ENCODE assay signal across 8 mouse cellular contexts in the genomic region with DNA sequence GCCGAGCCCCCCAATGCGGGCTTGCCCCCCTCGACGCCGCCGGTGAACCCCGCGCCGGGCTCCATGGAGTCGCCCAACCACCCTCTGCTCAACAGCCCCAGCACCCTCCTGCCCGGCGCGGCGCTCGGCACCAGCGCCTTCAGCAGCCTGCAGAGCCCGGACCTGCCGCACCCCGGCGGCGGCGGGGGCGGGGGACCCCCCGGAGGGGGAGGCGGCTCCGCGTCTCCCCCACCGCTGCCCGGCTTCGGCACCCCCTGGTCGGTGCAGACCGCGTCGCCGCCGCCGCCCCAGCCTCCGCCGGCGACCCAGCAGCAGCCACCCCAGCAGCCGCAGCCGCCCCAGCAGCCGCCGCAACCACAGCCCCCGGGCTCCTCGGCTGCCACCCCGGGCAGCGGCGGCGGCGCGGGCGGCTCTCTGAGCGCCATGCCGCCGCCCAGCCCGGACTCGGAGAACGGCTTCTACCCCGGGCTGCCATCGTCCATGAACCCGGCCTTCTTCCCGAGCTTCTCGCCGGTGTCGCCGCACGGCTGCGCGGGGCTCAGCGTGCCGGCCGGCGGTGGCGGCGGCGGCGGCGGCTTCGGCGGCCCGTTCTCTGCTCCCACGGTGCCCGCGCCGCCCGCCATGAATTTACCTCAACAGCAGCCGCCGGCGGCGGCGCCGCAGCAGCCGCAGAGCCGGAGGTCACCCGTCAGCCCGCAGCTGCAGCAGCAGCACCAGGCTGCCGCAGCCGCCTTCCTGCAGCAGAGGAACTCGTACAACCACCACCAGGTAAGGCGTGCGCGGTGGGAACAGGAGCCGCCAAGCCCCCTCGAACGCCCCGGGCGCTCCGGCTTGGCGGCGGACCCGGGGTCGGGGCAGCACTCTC. TPM values are rescaled to one million over a fixed set of nuclear protein-coding genes. Genes with fewer than 3 reads are reported as not detected.
DNase-seq lines count a peak whose midpoint lies in the region; ATAC-seq and TF ChIP-seq lines count a peak whose summit lies in the region.

No protein-coding gene starts in this region.

- peak overlapping the region; percentile 57 for H3K4me3 ChIP-seq in C2C12 (ENCODE audit: insufficient read depth, poor library complexity, severe bottlenecking)
- H3K4me3 ChIP-seq in embryonic facial prominence, embryonic 11.5 days (ENCODE audit: low read depth, low read length), result peak overlapping the region; percentile 78
- peak overlapping the region; percentile 87 for H3K4me3 ChIP-seq in heart, embryonic 13.5 days
- peak overlapping the region; percentile 68 for H3K4me3 ChIP-seq in liver, embryonic 16.5 days (ENCODE audit: low read depth, low read length)

- TF ChIP-seq CTCF in C2C12 (IDR thresholded peaks at IDR 0.05; ENCODE audit: control insufficient read depth, insufficient read depth, insufficient read length), result no peak

- H3ac ChIP-seq in C2C12 (ENCODE audit: control insufficient read depth, insufficient read length, low read depth), result peak overlapping the region; percentile 88

- no peaks in the 10 kb centered on the region for H3K27me3 ChIP-seq in C2C12 (ENCODE audit: control insufficient read depth, insufficient read depth, insufficient read length)
- H3K27me3 ChIP-seq in embryonic facial prominence, embryonic 11.5 days (ENCODE audit: control insufficient read depth, insufficient read depth, low read length), result peaks cover 2% of the 10 kb centered on the region; the same call in 1 of the 2 replicates
- no peaks in the 10 kb centered on the region for H3K27me3 ChIP-seq in heart, embryonic 13.5 days (replicated peaks)
- H3K27me3 ChIP-seq in liver, embryonic 16.5 days (ENCODE audit: control insufficient read depth, insufficient read depth, low read depth, low read length), result peaks cover 42% of the 10 kb centered on the region

- peak overlapping the region; percentile 75 for H3K27ac ChIP-seq in embryonic facial prominence, embryonic 11.5 days (replicated peaks; ENCODE audit: low read depth, low read length)
- H3K27ac ChIP-seq in heart, embryonic 13.5 days (replicated peaks), result peak overlapping the region; percentile 99
- peak overlapping the region; percentile 94 for H3K27ac ChIP-seq in liver, embryonic 16.5 days (ENCODE audit: low read length)

- no peaks in the 10 kb centered on the region for H3K79me3 ChIP-seq in C2C12 (ENCODE audit: low read depth)

- peak; percentile 49 to 59 for DNase-seq in adrenal gland, adult 18-20 months (ENCODE audit: low spot score in 2 of 2)
- DNase-seq in embryonic facial prominence, embryonic 11.5 days (ENCODE audit: low spot score), result peak; percentile 43
- DNase-seq in kidney, postnatal 10 days, result peak; percentile 68
- DNase-seq in thymus, adult 18-20 months, result peak; percentile 28 to 35

- no peaks in the 10 kb centered on the region for H3K9me3 ChIP-seq in embryonic facial prominence, embryonic 11.5 days (replicated peaks; ENCODE audit: control insufficient read depth, low read length)
- H3K9me3 ChIP-seq in heart, embryonic 13.5 days, result no peaks in the 10 kb centered on the region
- no peaks in the 10 kb centered on the region for H3K9me3 ChIP-seq in liver, embryonic 16.5 days (replicated peaks; ENCODE audit: control insufficient read depth, low read length)

- H3K4me1 ChIP-seq in embryonic facial prominence, embryonic 11.5 days (ENCODE audit: control insufficient read depth, insufficient read depth, low read length), result no peaks in the 10 kb centered on the region
- peaks cover 19% of the 10 kb centered on the region for H3K4me1 ChIP-seq in heart, embryonic 13.5 days
- no peaks in the 10 kb centered on the region; the same call in 1 of the 2 replicates for H3K4me1 ChIP-seq in liver, embryonic 16.5 days (ENCODE audit: control insufficient read depth, low read depth, low read length)

- H3K36me3 ChIP-seq in C2C12 (ENCODE audit: control insufficient read depth, insufficient read depth), result no peaks in the 10 kb centered on the region
- H3K36me3 ChIP-seq in embryonic facial prominence, embryonic 11.5 days (replicated peaks; ENCODE audit: control insufficient read depth, insufficient read depth, low read depth, low read length), result no peaks in the 10 kb centered on the region
- peaks cover 2% of the 10 kb centered on the region; the same call in 1 of the 2 replicates for H3K36me3 ChIP-seq in heart, embryonic 13.5 days
- H3K36me3 ChIP-seq in liver, embryonic 16.5 days (ENCODE audit: control insufficient read depth, insufficient read depth), result no peaks in the 10 kb centered on the region

- H3K9ac ChIP-seq in embryonic facial prominence, embryonic 11.5 days (replicated peaks; ENCODE audit: low read length), result peak overlapping the region; percentile 79
- peak overlapping the region; percentile 98 for H3K9ac ChIP-seq in heart, embryonic 13.5 days
- peak overlapping the region; percentile 78 for H3K9ac ChIP-seq in liver, embryonic 16.5 days (ENCODE audit: low read depth, low read length)

- peak overlapping the region; percentile 100 for H3K4me2 ChIP-seq in embryonic facial prominence, embryonic 11.5 days (ENCODE audit: low read depth, low read length)
- peak overlapping the region; percentile 84 for H3K4me2 ChIP-seq in heart, embryonic 13.5 days
- H3K4me2 ChIP-seq in liver, embryonic 16.5 days (ENCODE audit: low read depth, low read length), result peak overlapping the region; percentile 86

- peaks cover 5% of the 10 kb centered on the region for H3K79me2 ChIP-seq in C2C12 (ENCODE audit: control insufficient read depth, insufficient read depth)

- 0% methylated on average over 75 of the region's 113 CpGs for WGBS in embryonic facial prominence, embryonic 11.5 days
- WGBS in heart, embryonic 13.5 days, result under 1% methylated on average over 70 of the region's 113 CpGs
- WGBS in liver, embryonic 16.5 days (ENCODE audit: insufficient replicate concordance), result under 1% methylated on average over 73 of the region's 113 CpGs

- ATAC-seq in embryonic facial prominence, embryonic 11.5 days (replicated peaks; ENCODE audit: insufficient number of reproducible peaks, low FRiP score, low TSS enrichment, low read depth), result peak; percentile 44
- no peak for ATAC-seq in heart, embryonic 13.5 days (ENCODE audit: extremely low read depth, insufficient number of reproducible peaks, low FRiP score, low TSS enrichment)
- ATAC-seq in liver, embryonic 16.5 days (ENCODE audit: low read depth), result no peak
- ATAC-seq in neutrophil, adult 5-6 weeks (ENCODE audit: extremely low read depth, insufficient number of reproducible peaks, low FRiP score, poor library complexity, severe bottlenecking), result peak; percentile 0; the same call in 1 of the 2 replicates

TF ChIP-seq in C2C12, 6 proteins besides CTCF, POLR2A, EP300 and RAD21:
- TF ChIP-seq CEBPB (IDR thresholded peaks at IDR 0.05; ENCODE audit: low read depth), result no peak
- no peak for TF ChIP-seq MAX (IDR thresholded peaks at IDR 0.05)
- no peak for TF ChIP-seq USF1 (IDR thresholded peaks at IDR 0.05; ENCODE audit: low read depth)
- TF ChIP-seq MYOG (IDR thresholded peaks at IDR 0.05; ENCODE audit: control insufficient read depth, extremely low read depth, insufficient read length), result no peak
- no peak for TF ChIP-seq MYOD1 (IDR thresholded peaks at IDR 0.05; ENCODE audit: control insufficient read depth, insufficient read length, low read depth)
TF ChIP-seq in C2C12: peak in this region for 0.

RNA-seq across cellular contexts. Expression of a gene that starts 1.6 kb away (rescaled TPM):
- 1.5 TPM for polyA plus RNA-seq in C2C12 (2012; fragmentation: generic; extraction: Trizol)
- total RNA-seq in adrenal gland, adult 18-20 months (2021), result 10 to 100 TPM; 36.7 to 46.5 TPM
- polyA plus RNA-seq in embryonic facial prominence, embryonic 11.5 days (2014; fragmentation: Nextera tagmentation; extraction: Ambion mirVana), result 2.2 and 2.4 TPM in 2 replicates
- polyA plus RNA-seq in heart, embryonic 13.5 days (2015; fragmentation: Nextera tagmentation; extraction: Ambion mirVana), result 3.8 and 4.7 TPM in 2 replicates
- 1.2 and 1.4 TPM in 2 replicates for polyA plus RNA-seq in liver, embryonic 16.5 days (2015; fragmentation: Nextera tagmentation; extraction: Ambion mirVana)
- 23.0 and 29.1 TPM in 2 replicates for total RNA-seq in neutrophil, adult 5-6 weeks (2017)

Comparison
In these comparisons a context has a peak if more than half of its experiments do, and no peak if none do; other contexts are left out.
1. ATAC-seq: peak in embryonic facial prominence, embryonic 11.5 days (single experiment) and neutrophil, adult 5-6 weeks (single experiment); none in heart, embryonic 13.5 days (single experiment) and liver, embryonic 16.5 days (single experiment).
2. Peak in every context shown above with its lines, with median percentiles within 50 percentile points of each other: H3K4me3 ChIP-seq, DNase-seq, H3K27ac ChIP-seq, H3K4me2 ChIP-seq and H3K9ac ChIP-seq.